Mouse (Mus musculus) liver, embryonic 11.5 days (tissue): Measurements from ENCODE around the gene Gast. TPM values are rescaled to one million over a fixed set of nuclear protein-coding genes. Genes with fewer than 3 reads are reported as not detected.
A peak's percentile ranks its signal among the peaks of the same experiment; 100 is the strongest.

Experiments
- ATAC-seq: fragments of 200-750 bp; cut with Nextera tagmentation; replicated peaks from 2 replicates; pipeline ENCODE4 v1.8.0; 2017; ENCODE audit warnings: moderate number of reproducible peaks, mild to moderate bottlenecking, moderate TSS enrichment, moderate library complexity; ENCODE audit not compliant: low FRiP score
- DNase-seq: peaks from one replicate; pipeline ENCODE4 v3.0.0-alpha.2; 2017; ENCODE audit warnings: low spot score
- H3K27ac ChIP-seq: fragments of 300-500 bp; sonication (generic); 2 replicates; pipeline ENCODE4 v1.5.1; 2014; ENCODE audit warnings: mild to moderate bottlenecking, low read depth, low read length, control low read depth
- H3K27me3 ChIP-seq: fragments of 300-500 bp; sonication (generic); replicated peaks from 2 replicates; pipeline ENCODE4 v1.6.1; 2014; ENCODE audit warnings: low read length, mixed read lengths; ENCODE audit not compliant: control insufficient read depth, insufficient read depth
- H3K36me3 ChIP-seq: fragments of 300-500 bp; sonication (generic); 2 replicates; pipeline ENCODE4 v1.6.1; 2014; ENCODE audit warnings: mild to moderate bottlenecking, low read length, moderate library complexity, mixed read lengths; ENCODE audit not compliant: control insufficient read depth, insufficient read depth
- H3K4me1 ChIP-seq: fragments of 300-500 bp; sonication (generic); replicated peaks from 2 replicates; pipeline ENCODE4 v1.6.1; 2014; ENCODE audit warnings: low read length, mixed read lengths; ENCODE audit not compliant: control insufficient read depth, insufficient read depth
- H3K4me2 ChIP-seq: fragments of 300-500 bp; sonication (generic); 2 replicates; pipeline ENCODE4 v1.6.1; 2014; ENCODE audit warnings: mild to moderate bottlenecking, control low read depth, moderate library complexity
- H3K4me3 ChIP-seq: fragments of 300-500 bp; sonication (generic); 2 replicates; pipeline ENCODE4 v1.5.1; 2014; ENCODE audit warnings: low read depth, low read length, control low read depth
- H3K9ac ChIP-seq: fragments of 300-500 bp; sonication (generic); 2 replicates; pipeline ENCODE4 v1.6.1; 2014; ENCODE audit warnings: low read depth, low read length, control low read depth
- H3K9me3 ChIP-seq: fragments of 300-500 bp; sonication (generic); 2 replicates; pipeline ENCODE4 v1.6.1; 2016; ENCODE audit warnings: low read length, inconsistent platforms, mixed read lengths; ENCODE audit not compliant: control insufficient read depth
- WGBS: fragments of 180-500 bp; shearing (Covaris S2); extraction: QIAGEN DNeasy Blood & Tissue Kit; methylation state at CpG from one replicate; pipeline ENCODE4 v1.1.7; 2014; 5-methylcytosine and 5-hydroxymethylcytosine counted together
- polyA plus RNA-seq: library from polyadenylated mRNA; unstranded; fragments of >200 nt; fragmentation: Nextera tagmentation; extraction: Ambion mirVana; gene quantifications from 2 replicates; pipeline ENCODE4 v1.2.1, GENCODE M21; 2014

The Gast gene
- polyA plus RNA-seq, 1 experiment from 2014 or later, result not detected

DNA sequence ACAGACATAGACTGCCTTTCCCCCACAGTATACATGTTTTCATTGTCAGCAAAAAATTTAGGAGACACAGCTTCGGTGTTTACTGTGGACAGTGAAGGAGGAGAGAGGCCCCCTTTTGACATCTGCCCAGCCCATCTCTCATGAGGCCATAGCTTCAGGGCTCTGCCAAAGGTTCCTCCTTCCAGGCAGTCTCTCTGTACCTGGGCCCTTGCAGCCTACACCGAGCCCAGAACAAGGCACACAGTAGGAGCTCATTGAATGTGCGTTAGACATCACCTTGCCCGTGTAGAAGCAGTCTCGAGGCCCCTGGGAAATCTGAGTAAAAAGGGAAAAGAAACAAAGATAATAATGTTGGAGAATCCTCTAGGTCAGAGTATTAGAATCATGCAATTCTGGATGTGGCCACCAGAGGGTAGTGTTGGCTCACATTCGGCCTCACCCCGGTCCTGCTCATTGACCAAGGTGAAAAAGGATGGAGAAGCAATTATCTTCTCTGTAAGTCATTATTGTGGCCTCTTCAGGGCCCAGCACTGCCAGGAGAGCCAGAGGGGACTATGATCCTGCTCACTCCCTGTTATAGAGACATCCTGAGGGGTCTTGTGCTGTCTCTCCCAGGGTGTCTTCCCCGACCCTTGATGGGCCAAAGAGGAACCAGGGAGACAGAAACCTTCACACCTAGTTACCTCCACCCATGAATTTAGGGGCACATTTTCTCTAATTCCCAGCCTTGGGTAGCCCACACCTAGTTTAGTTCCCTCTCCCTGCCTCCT, 28.2 kb downstream of the Gast start:
- ATAC-seq, result 0 out of 2 replicates have a peak, but pooled peaks have one; percentile 16
- Histone ChIP-seq H3K4me2 (no peak overlapping the region), H3K9me3 (no peaks in the 10 kb centered on the region), H3K9ac (no peak overlapping the region), H3K4me1 (0 out of 2 replicates have a peak, but pooled peaks cover 5% of the 10 kb centered on the region), H3K27ac (no peak overlapping the region), H3K4me3 (no peak overlapping the region), H3K27me3 (peaks cover 31% of the 10 kb centered on the region), H3K36me3 (no peaks in the 10 kb centered on the region)
- peak; percentile 75 for DNase-seq
- 12% methylated on average over 8 of the region's 8 CpGs for WGBS

DNA sequence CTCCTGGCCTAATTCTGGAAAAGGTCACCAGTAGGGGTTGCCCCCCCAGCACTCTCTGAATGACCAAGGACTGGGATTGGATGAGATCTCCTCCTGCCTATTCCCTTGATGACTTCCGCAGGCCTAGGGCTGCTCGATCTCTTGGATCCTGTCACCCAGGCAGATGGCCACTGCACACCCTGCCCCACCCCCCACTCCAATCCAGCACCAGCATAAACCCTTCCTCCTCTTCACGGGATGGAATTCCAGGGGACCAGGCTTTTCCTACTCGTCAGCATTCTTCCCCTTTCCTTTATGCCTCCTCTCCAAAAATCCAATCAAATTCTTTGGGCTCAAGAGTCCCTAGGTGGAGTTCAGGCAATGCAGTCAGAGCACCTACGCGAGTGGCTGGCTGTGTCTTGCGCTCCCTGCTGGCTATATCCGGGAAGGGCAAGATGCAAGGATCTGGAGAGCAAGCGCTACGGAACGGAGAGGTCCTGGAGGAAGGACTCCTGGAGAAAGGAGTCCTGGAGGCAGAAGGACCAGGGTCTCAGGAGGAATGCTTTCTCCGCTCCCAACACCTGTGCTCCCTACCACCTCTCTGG, 28.9 kb downstream of the Gast start:
- peaks cover 27% of the 10 kb centered on the region for H3K27me3 ChIP-seq
- no peak overlapping the region for H3K4me3 ChIP-seq
- DNase-seq (peak; percentile 59), ATAC-seq (peak; percentile 40; the same call in 1 of the 2 replicates)
- H3K9me3 ChIP-seq, result no peaks in the 10 kb centered on the region
- no peaks in the 10 kb centered on the region for H3K36me3 ChIP-seq
- no peak overlapping the region for H3K9ac ChIP-seq
- 0 out of 2 replicates have a peak, but pooled peaks cover 5% of the 10 kb centered on the region for H3K4me1 ChIP-seq
- WGBS, result 17% methylated on average over 12 of the region's 12 CpGs
- no peak overlapping the region for H3K4me2 ChIP-seq
- no peak overlapping the region for H3K27ac ChIP-seq

DNA sequence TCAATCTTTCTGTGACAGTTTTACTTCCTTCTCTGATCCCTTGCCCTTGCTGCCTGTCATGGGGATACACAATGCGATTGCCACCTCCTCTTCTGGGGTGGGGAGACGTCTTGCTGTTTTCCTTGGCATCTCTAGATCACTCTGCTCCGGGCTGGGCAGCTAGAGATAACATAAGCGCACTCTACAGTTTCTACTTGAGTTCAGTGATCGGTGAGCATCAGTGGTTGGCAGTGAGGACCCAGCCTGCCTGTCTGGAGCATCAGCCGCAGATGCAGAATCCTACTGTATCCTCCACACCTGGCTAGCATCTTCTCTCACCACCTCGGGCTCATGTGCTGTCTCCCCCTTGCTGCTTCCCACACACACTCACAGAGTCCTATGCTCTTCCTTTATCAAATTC, 34.9 kb downstream of the Gast start:
- Histone ChIP-seq H3K36me3 (peaks cover 7% of the 10 kb centered on the region; the same call in 1 of the 2 replicates), H3K27me3 (no peaks in the 10 kb centered on the region), H3K4me1 (no peaks in the 10 kb centered on the region), H3K4me3 (no peak overlapping the region), H3K4me2 (no peak overlapping the region), H3K9me3 (no peaks in the 10 kb centered on the region), H3K9ac (no peak overlapping the region), H3K27ac (no peak overlapping the region)
- WGBS, result 64% methylated on average over 7 of the region's 7 CpGs
- ATAC-seq (no peak), DNase-seq (no peak)

- H3K36me3 ChIP-seq, result peaks cover 10% of the 10 kb centered on the region
Measured at GRCm38 (mm10) chr11:100369822-100370221, 35.6 kb downstream of the Gast start.

GRCm38 (mm10) chr11:100371981-100372558, 37.9 kb downstream of the Gast start:
- H3K4me2 ChIP-seq, result no peak overlapping the region
- H3K27ac ChIP-seq, result no peak overlapping the region
- no peak overlapping the region for H3K9ac ChIP-seq
- no peaks in the 10 kb centered on the region for H3K9me3 ChIP-seq
- H3K27me3 ChIP-seq, result no peaks in the 10 kb centered on the region
- 78% methylated on average over 8 of the region's 8 CpGs for WGBS
- H3K4me3 ChIP-seq, result no peak overlapping the region
- DNase-seq (no peak), ATAC-seq (no peak)
- no peaks in the 10 kb centered on the region for H3K4me1 ChIP-seq
- H3K36me3 ChIP-seq, result peaks cover 19% of the 10 kb centered on the region

More at GRCm38 (mm10) chr11:100369822-100370221, 35.6 kb downstream of the Gast start:
- H3K4me1 ChIP-seq, result no peaks in the 10 kb centered on the region
- no peaks in the 10 kb centered on the region for H3K9me3 ChIP-seq
- H3K27ac ChIP-seq, result no peak overlapping the region
- H3K4me2 ChIP-seq, result no peak overlapping the region
- DNase-seq, result no peak
- no peaks in the 10 kb centered on the region for H3K27me3 ChIP-seq
- H3K9ac ChIP-seq, result no peak overlapping the region
- ATAC-seq, result no peak
- H3K4me3 ChIP-seq, result no peak overlapping the region
- 47% methylated on average over 8 of the region's 8 CpGs for WGBS

DNA sequence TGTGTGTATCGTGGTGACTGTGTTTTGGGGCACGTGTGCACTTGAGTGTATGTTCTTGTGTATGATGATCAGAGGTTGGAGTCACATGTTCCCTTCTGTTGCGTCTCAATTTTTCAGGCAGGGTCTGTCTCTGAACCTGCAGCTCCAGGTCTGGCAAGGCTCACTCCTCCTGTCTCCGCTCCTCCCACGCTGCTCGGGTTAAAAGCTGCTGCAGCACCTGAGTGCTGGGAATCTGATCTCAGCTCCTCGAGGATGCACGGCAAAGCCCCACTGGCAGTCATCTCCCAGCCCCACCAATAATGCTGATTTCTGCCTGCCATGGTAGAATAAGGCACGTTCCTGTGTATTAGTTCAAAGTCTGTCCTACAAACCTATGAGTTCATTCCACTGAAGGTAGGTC, 40.9 kb downstream of the Gast start:
- Histone ChIP-seq H3K4me1 (no peaks in the 10 kb centered on the region), H3K9me3 (no peaks in the 10 kb centered on the region), H3K27ac (no peak overlapping the region), H3K4me3 (no peak overlapping the region), H3K36me3 (peaks cover 28% of the 10 kb centered on the region), H3K27me3 (no peaks in the 10 kb centered on the region), H3K9ac (no peak overlapping the region), H3K4me2 (no peak overlapping the region)
- DNase-seq, result no peak
- no peak for ATAC-seq
- 87% methylated on average over 9 of the region's 9 CpGs for WGBS

DNA sequence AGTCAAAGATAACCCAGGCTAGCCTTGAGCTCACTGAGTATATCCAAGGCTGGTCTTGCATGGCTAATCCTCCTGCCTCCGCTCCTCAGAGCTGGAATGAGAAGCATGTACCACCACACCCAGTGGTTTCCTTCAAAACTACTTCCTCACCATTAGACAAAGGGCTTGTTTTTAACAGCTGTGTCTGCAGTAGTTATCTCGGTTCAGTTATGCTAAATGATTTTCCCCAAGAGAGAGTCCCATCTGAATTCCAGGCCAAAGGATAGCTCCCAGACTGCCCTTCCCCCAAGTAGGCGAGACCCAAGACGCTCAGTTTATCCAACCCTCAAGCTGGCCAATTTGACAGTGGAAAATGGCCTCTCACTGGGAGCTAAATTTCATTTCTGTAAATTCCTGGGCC, 41.8 kb downstream of the Gast start:
- Histone ChIP-seq H3K27me3 (no peaks in the 10 kb centered on the region), H3K4me3 (no peak overlapping the region), H3K4me2 (no peak overlapping the region), H3K9me3 (no peaks in the 10 kb centered on the region), H3K4me1 (no peaks in the 10 kb centered on the region), H3K36me3 (peaks cover 29% of the 10 kb centered on the region), H3K27ac (no peak overlapping the region), H3K9ac (no peak overlapping the region)
- no peak for ATAC-seq
- WGBS, result 76% methylated on average over 4 of the region's 4 CpGs
- DNase-seq, result no peak

DNA sequence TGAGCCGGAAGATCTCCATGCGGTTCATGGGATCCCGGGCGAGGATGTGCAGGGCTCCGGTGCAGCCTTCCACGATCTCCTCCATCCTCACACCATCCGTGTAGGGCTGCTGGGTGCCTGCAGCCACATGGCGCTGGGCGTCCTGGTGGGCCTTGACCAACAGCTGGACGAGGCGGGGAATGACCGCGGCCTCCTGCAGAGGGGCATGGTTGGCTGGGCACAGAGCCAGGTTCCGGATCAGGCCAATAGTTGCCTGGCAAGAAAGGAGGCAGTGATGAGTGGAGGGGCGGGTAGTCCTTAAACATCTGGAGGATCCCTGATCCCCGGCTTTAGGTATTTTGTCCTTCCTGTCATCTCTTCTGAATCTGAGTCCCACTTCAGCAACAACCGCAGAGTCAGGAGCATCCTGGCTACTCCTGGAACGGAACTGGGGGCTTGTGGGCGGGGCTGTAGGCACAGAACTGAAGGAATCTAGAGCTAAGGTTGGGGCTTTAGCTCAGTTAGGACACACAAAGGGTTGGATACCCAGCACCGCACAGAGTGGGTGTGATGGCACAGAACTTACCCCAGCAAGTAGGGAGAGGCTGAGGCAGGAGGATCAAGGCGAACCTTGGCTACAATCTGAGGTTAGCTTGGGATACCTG, 42.7 kb downstream of the Gast start:
- Histone ChIP-seq H3K9ac (no peak overlapping the region), H3K4me2 (no peak overlapping the region), H3K4me1 (no peaks in the 10 kb centered on the region), H3K27me3 (no peaks in the 10 kb centered on the region), H3K4me3 (no peak overlapping the region), H3K36me3 (peaks cover 30% of the 10 kb centered on the region), H3K9me3 (no peaks in the 10 kb centered on the region), H3K27ac (no peak overlapping the region)
- DNase-seq, result no peak
- ATAC-seq, result no peak
- WGBS, result 91% methylated on average over 21 of the region's 21 CpGs
